Mouse (Mus musculus): ENCODE measurements around the gene Cnga4. TPM values are rescaled to one million over a fixed set of nuclear protein-coding genes. Genes with fewer than 3 reads are reported as not detected.

Cnga4 gene
- 0.08 TPM in 1 of 2 replicates, not detected in the other for polyA plus RNA-seq (2015; fragmentation: Nextera tagmentation; extraction: Ambion mirVana)

DNA sequence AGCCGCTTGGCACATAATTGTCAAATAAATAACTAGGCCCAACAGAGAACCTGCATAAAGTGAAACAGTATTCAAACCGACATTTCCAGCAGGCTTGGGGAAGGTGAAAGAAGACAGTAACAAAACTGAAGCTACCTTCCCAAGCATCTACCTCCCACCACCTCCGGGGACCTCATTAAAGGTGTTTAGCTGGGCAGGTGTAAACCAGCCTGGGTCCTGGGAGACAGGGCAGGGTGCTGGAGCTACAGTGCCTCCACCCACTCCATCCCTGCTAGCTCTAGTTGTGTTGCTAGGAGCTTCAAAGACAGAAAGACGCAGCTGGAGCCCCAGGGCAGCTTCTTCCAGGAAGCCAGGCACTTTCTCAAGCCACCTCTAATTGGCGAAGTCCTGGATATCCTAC lies at the start of gene Cnga4:
Gene Cnga4 (plus strand): TSS at position 301 of the 400 bp plus-strand sequence.

GRCm38 (mm10) chr7:105367930-105368329 lies 36.4 kb upstream of the Cnga4 start, which contains the start of gene Olfr692:
Gene Olfr692, plus strand, starts transcription at chr7:105368230.

GRCm38 (mm10) chr7:105374866-105375265 lies 29.5 kb upstream of the Cnga4 start, which contains the start of gene Gm5901:
Gene Gm5901, plus strand, starts transcription at chr7:105375038.

GRCm38 (mm10) chr7:105399935-105400624 lies 4.3 kb upstream of the Cnga4 start, which contains the start of gene Fam160a2:
Gene Fam160a2, minus strand, starts transcription at chr7:105400054.

DNA sequence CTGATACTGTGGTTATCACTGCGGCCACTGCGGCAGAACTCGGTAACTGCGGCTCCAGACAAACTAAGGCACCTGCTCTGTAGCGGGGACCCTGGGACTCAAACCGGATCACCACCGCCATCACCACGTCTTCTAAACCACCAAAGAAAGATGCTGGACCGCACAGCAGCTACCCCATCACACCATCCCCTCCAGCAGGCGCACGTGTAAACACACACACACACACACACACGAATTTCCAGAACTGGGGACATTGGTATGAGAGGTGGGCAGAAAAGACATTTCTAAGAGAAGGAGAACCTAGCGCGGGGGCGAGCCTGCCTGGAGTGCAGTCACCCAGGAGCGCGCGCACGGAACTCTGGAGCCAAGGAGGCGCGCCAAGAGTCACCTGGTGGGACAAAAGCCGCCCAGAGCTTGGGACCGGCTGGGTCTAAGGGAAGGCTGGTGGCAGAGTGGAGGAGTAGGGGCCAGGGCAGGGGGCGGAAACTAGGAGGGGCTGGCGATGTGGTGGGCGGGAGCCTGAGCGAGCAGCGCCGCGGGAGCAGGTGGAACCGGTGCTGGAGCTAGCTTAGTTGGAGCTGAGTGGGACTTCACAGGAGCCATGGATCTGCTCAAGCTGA lies 21.2 kb downstream of the Cnga4 start, which contains the start of gene Cckbr:
Gene Cckbr (plus strand): TSS at position 308 of the 620 bp plus-strand sequence.

Other genes starting within 250 kb of the Cnga4 start
- gene Olfr684, start 240.9 kb upstream of the Cnga4 start, polyA plus RNA-seq (2015; fragmentation: Nextera tagmentation; extraction: Ambion mirVana): not detected in 2 replicates
- not detected in 2 replicates for gene Olfr685, start 218.6 kb upstream of the Cnga4 start, polyA plus RNA-seq (2015; fragmentation: Nextera tagmentation; extraction: Ambion mirVana)
- gene Olfr686, start 197.1 kb upstream of the Cnga4 start, polyA plus RNA-seq (2015; fragmentation: Nextera tagmentation; extraction: Ambion mirVana): not detected in 2 replicates
- not detected in 2 replicates for gene Olfr688, start 116.5 kb upstream of the Cnga4 start, polyA plus RNA-seq (2015; fragmentation: Nextera tagmentation; extraction: Ambion mirVana)
- gene Olfr689, start 93.4 kb upstream of the Cnga4 start, polyA plus RNA-seq (2015; fragmentation: Nextera tagmentation; extraction: Ambion mirVana): not detected in 2 replicates
- gene Olfr690, start 70.5 kb upstream of the Cnga4 start, polyA plus RNA-seq (2015; fragmentation: Nextera tagmentation; extraction: Ambion mirVana): not detected in 2 replicates
- not detected in 2 replicates for gene Olfr691, start 62.3 kb upstream of the Cnga4 start, polyA plus RNA-seq (2015; fragmentation: Nextera tagmentation; extraction: Ambion mirVana)
- not detected in 2 replicates for gene Olfr692, start 36.3 kb upstream of the Cnga4 start, polyA plus RNA-seq (2015; fragmentation: Nextera tagmentation; extraction: Ambion mirVana)
- not detected in 2 replicates for gene Gm5901, start 29.5 kb upstream of the Cnga4 start, polyA plus RNA-seq (2015; fragmentation: Nextera tagmentation; extraction: Ambion mirVana)
- 14.2 and 22.0 TPM in 2 replicates for gene Fam160a2, start 4.5 kb upstream of the Cnga4 start, polyA plus RNA-seq (2015; fragmentation: Nextera tagmentation; extraction: Ambion mirVana)
- gene Cckbr, start 21.2 kb downstream of the Cnga4 start, polyA plus RNA-seq (2015; fragmentation: Nextera tagmentation; extraction: Ambion mirVana): 0.09 and 0.18 TPM in 2 replicates
- gene Cavin3, start 77.7 kb downstream of the Cnga4 start, polyA plus RNA-seq (2015; fragmentation: Nextera tagmentation; extraction: Ambion mirVana): 121 and 164 TPM in 2 replicates
- 33.8 and 37.9 TPM in 2 replicates for gene Smpd1, start 149.8 kb downstream of the Cnga4 start, polyA plus RNA-seq (2015; fragmentation: Nextera tagmentation; extraction: Ambion mirVana)
- gene Apbb1, start 177.1 kb downstream of the Cnga4 start, polyA plus RNA-seq (2015; fragmentation: Nextera tagmentation; extraction: Ambion mirVana): 50.1 and 91.9 TPM in 2 replicates
- 46.1 and 53.0 TPM in 2 replicates for gene Hpx, start 195.6 kb downstream of the Cnga4 start, polyA plus RNA-seq (2015; fragmentation: Nextera tagmentation; extraction: Ambion mirVana)
- 21.1 and 25.2 TPM in 2 replicates for gene Trim3, start 229.0 kb downstream of the Cnga4 start, polyA plus RNA-seq (2015; fragmentation: Nextera tagmentation; extraction: Ambion mirVana)
- gene Timm10b, start 235.5 kb downstream of the Cnga4 start, polyA plus RNA-seq (2015; fragmentation: Nextera tagmentation; extraction: Ambion mirVana): 274 and 325 TPM in 2 replicates
- 54.4 and 61.0 TPM in 2 replicates for gene Arfip2, start 235.8 kb downstream of the Cnga4 start, polyA plus RNA-seq (2015; fragmentation: Nextera tagmentation; extraction: Ambion mirVana)
- gene Gm45799, start 236.0 kb downstream of the Cnga4 start, polyA plus RNA-seq (2015; fragmentation: Nextera tagmentation; extraction: Ambion mirVana): 30.4 and 57.6 TPM in 2 replicates
- gene Dnhd1, start 246.3 kb downstream of the Cnga4 start, polyA plus RNA-seq (2015; fragmentation: Nextera tagmentation; extraction: Ambion mirVana): 0.91 and 0.95 TPM in 2 replicates